Mouse (Mus musculus): Measurements from ENCODE around the gene 1700016K19Rik. TPM values are rescaled to one million over a fixed set of nuclear protein-coding genes. Genes with fewer than 3 reads are reported as not detected.

The 1700016K19Rik gene
- polyA plus RNA-seq, 1 experiment, result 3.3 TPM

DNA sequence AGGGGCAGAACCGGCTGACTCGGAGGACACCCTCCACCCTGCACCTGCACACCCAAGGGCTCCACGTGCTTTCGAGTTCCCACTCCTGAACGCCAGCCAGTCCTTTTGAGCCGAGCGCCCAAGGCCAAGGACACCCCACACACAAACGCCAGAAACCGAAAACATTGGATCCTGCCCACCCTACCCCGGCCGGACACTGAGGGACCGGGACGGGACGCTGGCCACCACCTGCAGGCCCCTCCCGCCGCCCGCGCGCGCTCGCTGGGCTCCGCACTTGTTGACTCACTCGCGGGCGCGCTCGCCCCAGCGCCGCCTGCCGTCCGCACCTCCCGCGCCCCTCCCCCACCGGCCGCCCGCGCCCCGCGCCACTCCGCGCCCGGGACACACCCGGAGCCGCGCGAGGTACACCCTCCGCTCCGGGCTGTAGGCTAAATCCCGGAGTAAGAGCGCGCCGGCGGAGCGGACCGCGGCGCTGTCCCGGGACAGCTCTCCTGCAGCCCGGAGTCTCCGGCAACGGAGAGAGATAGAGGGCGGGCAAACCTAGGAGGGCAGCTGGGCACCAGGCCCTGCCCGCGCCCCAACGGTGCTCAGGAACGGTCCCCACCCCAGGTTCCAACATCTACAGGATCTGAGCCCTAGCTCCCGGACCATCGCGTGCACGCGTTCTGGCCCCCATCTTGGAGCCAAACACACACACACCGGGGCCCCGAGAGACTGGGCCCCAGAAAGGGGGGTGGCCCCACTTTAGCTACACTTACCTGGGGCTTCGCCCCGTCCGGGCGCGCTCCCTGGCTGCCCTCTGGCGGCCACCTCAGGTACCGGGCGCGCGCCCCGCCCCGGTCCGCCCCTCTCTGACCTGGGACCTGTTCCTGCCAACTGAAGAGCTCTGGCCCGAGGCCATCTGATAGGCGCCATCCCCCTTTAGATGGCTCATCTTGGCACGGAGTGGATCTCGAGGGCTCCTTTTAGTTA, 33.0 kb upstream of the 1700016K19Rik start:
- no peak for TF ChIP-seq POLR2A (IDR thresholded peaks at IDR 0.05; ENCODE audit: borderline replicate concordance, extremely low read depth, insufficient read depth, insufficient read length, poor library complexity, severe bottlenecking)
- TF ChIP-seq CTCF (IDR thresholded peaks at IDR 0.05; ENCODE audit: borderline replicate concordance, extremely low read depth, insufficient read depth, insufficient read length), result peak; percentile 66
- DNase-seq (ENCODE audit: low read depth), result peak; percentile 68

DNA sequence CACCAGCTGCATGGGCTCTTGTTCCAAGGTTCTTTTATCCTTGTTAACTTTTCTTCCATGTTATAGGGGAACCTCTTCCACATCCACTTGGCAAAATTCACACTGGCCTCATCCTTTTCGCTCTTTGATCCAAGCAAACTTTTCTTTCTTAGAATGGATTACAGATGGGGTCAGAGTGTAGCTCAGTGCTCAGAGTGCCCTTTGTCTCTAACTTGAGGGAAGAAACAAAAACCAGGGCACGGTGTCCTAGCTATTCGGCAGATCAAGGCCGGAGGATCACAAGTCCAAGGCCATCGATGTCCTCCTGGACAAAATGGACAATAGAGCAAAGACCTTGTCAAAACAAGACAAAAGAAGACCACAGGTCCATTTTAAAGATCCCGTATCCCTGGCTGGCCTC, 31.0 kb upstream of the 1700016K19Rik start:
- TF ChIP-seq POLR2A (IDR thresholded peaks at IDR 0.05; ENCODE audit: borderline replicate concordance, extremely low read depth, insufficient read depth, insufficient read length, poor library complexity, severe bottlenecking) (no peak), CTCF (IDR thresholded peaks at IDR 0.05; ENCODE audit: borderline replicate concordance, extremely low read depth, insufficient read depth, insufficient read length) (no peak)
- no peak for DNase-seq (ENCODE audit: low read depth)

DNA sequence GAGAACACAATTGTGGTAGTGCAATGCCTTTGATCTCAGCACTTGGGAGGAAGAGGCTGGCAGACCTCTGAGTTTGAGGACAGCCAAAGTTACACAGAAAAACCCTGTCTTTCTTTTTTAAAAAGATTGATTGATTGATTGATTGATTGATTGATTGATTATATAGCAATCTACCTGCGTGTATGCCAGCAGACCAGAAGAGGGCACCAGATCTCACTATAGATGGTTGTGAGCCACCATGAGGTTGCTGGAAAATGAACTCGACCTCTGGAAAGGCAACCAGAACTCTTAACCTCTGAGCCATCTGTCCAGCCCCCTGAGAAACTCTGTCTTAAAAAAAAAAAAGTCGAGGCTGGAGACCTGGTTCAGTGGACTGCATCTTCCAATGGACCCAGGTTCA, 29.1 kb upstream of the 1700016K19Rik start:
- no peak for DNase-seq (ENCODE audit: low read depth)
- TF ChIP-seq POLR2A (IDR thresholded peaks at IDR 0.05; ENCODE audit: borderline replicate concordance, extremely low read depth, insufficient read depth, insufficient read length, poor library complexity, severe bottlenecking), result no peak
- TF ChIP-seq CTCF (IDR thresholded peaks at IDR 0.05; ENCODE audit: borderline replicate concordance, extremely low read depth, insufficient read depth, insufficient read length), result 0 out of 2 replicates have a peak, but pooled peaks have one; percentile 3

DNA sequence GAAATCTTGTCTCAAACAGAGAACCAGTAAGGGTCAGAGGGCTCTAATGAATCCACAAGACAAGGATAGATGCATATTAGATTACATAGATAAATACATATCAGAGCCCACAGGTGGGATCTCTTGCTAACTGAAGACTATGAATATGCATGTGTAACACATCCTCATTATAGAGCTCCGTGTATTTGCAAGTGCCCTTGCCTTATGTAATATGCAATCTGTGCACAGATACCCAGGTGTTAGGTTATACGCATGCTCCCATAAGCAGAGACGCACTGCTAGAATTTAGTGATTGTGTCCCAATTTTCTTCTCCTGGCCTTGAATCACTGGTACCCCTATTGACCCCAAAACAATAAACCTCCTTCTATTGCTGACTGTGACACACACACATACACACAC, 27.5 kb upstream of the 1700016K19Rik start:
- DNase-seq (ENCODE audit: low read depth), result no peak
- no peak for TF ChIP-seq POLR2A (IDR thresholded peaks at IDR 0.05; ENCODE audit: borderline replicate concordance, extremely low read depth, insufficient read depth, insufficient read length, poor library complexity, severe bottlenecking)
- TF ChIP-seq CTCF (IDR thresholded peaks at IDR 0.05; ENCODE audit: borderline replicate concordance, extremely low read depth, insufficient read depth, insufficient read length), result no peak

DNA sequence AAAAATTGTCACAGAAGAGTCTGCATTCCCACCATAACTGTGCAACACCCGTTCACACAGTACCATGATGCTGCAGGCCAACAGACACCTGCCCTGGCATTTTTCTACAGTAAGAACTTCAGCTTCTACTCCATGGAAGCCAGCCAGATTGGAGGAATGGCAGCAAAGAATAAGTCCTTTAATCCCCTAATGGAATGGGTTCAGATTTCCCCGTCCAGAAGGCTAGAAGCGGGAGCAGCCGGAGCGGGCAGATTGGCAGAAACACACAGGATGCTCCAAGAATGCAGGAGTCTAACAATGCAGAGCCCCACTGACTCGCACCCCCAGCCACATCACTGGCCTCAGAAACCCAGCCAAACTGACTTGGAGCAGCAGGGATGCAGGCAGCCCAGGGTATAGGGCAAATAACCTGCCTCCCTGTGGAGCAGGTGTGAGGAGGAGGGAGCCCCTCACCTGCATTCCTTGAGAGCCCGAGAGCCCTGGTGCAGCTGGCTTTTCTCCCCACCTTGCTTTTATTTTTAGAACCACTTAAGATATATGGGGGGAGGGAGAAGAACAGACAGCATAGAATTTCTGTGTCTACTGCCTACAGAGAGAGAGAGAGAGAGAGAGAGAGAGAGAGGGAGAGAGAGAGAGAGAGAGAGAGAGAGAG, 26.7 kb upstream of the 1700016K19Rik start:
- peak; percentile 72 for DNase-seq (ENCODE audit: low read depth)
- TF ChIP-seq CTCF (IDR thresholded peaks at IDR 0.05; ENCODE audit: borderline replicate concordance, extremely low read depth, insufficient read depth, insufficient read length) (no peak), POLR2A (IDR thresholded peaks at IDR 0.05; ENCODE audit: borderline replicate concordance, extremely low read depth, insufficient read depth, insufficient read length, poor library complexity, severe bottlenecking) (no peak)

DNA sequence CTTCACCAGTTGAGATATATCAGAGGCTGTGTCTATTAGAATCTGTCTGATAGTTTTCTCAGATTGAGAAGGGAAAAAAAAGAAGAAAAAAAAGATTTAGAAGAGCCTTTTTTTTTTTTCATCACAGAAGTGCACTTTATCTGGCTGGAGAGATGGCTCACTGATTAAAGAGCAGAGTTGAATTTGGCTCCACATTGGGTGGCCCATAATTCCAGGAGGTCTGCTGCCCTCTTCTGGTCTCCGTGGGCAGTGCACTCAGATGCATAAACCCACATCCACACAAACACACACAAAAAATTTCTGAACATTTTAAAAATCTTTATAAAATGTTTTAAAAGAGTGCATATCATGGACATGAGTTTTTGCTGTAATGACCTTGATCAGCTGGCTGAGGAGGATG, 25.7 kb upstream of the 1700016K19Rik start:
- DNase-seq (ENCODE audit: low read depth), result no peak
- TF ChIP-seq POLR2A (IDR thresholded peaks at IDR 0.05; ENCODE audit: borderline replicate concordance, extremely low read depth, insufficient read depth, insufficient read length, poor library complexity, severe bottlenecking) (no peak), CTCF (IDR thresholded peaks at IDR 0.05; ENCODE audit: borderline replicate concordance, extremely low read depth, insufficient read depth, insufficient read length) (peak; percentile 50; the same call in 1 of the 2 replicates)

DNA sequence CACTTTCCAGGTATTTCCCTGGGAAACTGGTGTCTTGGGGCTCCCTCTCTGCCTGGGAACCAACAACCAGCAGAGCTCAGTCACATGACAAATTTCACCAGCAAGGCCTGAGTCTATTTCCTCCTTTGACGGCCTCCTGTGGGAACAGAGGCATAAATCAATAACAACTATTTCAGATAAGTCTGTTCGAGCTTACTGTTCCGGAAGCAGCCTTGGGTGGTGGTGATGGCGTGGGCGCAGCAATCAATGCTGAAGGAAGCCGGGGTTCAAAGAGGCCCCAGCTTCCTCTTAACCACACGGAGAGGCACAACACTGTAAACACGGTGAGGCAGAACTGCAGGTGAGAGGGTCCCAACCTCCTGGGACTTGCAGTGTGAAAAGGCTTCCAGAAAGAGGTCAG, 23.0 kb upstream of the 1700016K19Rik start:
- no peak for DNase-seq (ENCODE audit: low read depth)
- TF ChIP-seq POLR2A (IDR thresholded peaks at IDR 0.05; ENCODE audit: borderline replicate concordance, extremely low read depth, insufficient read depth, insufficient read length, poor library complexity, severe bottlenecking) (no peak), CTCF (IDR thresholded peaks at IDR 0.05; ENCODE audit: borderline replicate concordance, extremely low read depth, insufficient read depth, insufficient read length) (no peak)

DNA sequence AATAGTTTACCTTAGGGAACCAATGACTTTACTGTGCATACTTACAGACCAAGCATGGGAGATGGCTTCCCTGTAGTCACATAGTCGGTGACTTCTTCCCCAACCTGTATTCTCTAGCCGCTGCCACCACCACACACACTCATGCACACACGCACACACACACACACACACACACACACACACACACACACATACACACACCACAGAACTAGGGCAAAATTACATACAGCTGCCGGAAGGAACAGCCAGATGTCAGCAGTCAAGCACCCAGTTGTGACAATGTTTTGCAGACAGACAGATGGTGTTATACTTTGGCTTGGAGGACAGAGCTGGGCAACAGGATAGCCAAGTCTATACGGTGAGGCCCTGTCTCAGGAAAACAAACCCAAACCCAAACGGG, 21.7 kb upstream of the 1700016K19Rik start:
- TF ChIP-seq CTCF (IDR thresholded peaks at IDR 0.05; ENCODE audit: borderline replicate concordance, extremely low read depth, insufficient read depth, insufficient read length), result no peak
- no peak for TF ChIP-seq POLR2A (IDR thresholded peaks at IDR 0.05; ENCODE audit: borderline replicate concordance, extremely low read depth, insufficient read depth, insufficient read length, poor library complexity, severe bottlenecking)

DNA sequence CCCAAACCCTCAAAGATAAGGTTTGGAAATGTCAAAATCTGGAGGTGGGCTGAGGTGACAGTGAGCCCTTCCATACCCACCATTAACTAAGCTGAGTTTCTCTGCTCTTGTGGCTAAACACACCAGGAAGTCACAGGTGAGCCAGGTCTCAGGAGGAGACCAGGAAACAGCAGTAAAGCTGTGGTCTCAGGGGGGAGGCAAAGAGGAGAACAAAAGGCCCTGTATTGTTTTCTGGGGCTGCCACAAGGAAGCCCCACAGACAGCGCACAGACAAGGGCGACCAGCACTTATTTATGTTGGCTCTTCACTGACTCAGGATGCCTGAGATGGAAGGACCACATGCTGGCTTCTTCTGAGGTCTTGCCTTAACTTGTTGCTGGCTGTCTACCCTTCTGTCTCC, 19.3 kb upstream of the 1700016K19Rik start:
- no peak for DNase-seq (ENCODE audit: low read depth)
- TF ChIP-seq CTCF (IDR thresholded peaks at IDR 0.05; ENCODE audit: borderline replicate concordance, extremely low read depth, insufficient read depth, insufficient read length), result no peak
- no peak for TF ChIP-seq POLR2A (IDR thresholded peaks at IDR 0.05; ENCODE audit: borderline replicate concordance, extremely low read depth, insufficient read depth, insufficient read length, poor library complexity, severe bottlenecking)

More for the DNA sequence above, 21.7 kb upstream of the 1700016K19Rik start:
- DNase-seq (ENCODE audit: low read depth), result no peak

DNA sequence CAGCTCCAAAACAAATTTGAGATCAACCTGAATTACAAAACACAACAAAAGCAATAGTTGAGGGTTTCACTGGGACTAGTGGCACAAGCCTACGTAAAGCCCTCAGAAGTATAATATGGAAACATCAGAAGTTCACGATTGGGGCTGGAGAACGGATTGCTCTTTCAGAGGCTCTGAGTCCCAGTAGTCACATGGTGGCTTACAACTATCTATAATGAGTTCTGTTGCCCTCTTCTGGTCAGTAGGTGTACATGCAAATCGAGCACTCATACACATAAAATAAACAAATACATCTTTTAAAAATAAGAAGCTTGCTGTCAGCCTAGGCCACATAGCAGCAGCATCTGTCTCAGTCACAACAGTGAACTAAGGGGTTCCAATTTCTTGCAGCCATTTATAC, 16.5 kb upstream of the 1700016K19Rik start:
- no peak for DNase-seq (ENCODE audit: low read depth)
- no peak for TF ChIP-seq CTCF (IDR thresholded peaks at IDR 0.05; ENCODE audit: borderline replicate concordance, extremely low read depth, insufficient read depth, insufficient read length)
- TF ChIP-seq POLR2A (IDR thresholded peaks at IDR 0.05; ENCODE audit: borderline replicate concordance, extremely low read depth, insufficient read depth, insufficient read length, poor library complexity, severe bottlenecking), result no peak

DNA sequence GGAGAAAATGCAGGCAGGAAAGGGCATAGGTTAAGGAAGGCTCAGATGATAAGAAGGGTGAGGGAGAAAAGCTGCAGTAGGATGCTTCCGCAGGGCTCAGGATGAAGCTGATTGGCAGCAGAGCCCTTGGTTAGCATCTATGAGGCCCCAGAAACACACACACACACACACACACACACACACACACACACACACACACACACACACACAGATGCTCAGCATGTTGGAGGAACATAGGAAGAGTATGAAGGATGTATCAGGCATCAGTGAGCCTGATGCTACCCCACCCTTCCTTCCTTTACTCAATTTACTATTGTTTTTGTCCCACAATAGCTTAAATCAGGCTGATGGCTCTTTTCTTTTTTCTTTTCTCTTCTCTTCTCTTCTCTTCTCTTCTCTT, 15.1 kb upstream of the 1700016K19Rik start:
- TF ChIP-seq CTCF (IDR thresholded peaks at IDR 0.05; ENCODE audit: borderline replicate concordance, extremely low read depth, insufficient read depth, insufficient read length), result no peak
- no peak for TF ChIP-seq POLR2A (IDR thresholded peaks at IDR 0.05; ENCODE audit: borderline replicate concordance, extremely low read depth, insufficient read depth, insufficient read length, poor library complexity, severe bottlenecking)
- DNase-seq (ENCODE audit: low read depth), result no peak
